Mouse (Mus musculus): ENCODE measurements around the gene Atpaf2. TPM values are rescaled to one million over a fixed set of nuclear protein-coding genes. Genes with fewer than 3 reads are reported as not detected.

Gene Atpaf2
- polyA plus RNA-seq, 1 experiment from 2014 or later = 60.3 TPM

GRCm38 (mm10) chr11:60385946-60386345, 32.3 kb downstream of the Atpaf2 start:
- ATAC-seq = no peak
- TF ChIP-seq CTCF (IDR thresholded peaks at IDR 0.05; ENCODE audit: low read depth) = no peak
- Histone ChIP-seq H3K9me3 (ENCODE audit: control insufficient read depth) (no peaks in the 10 kb centered on the region), H3K4me3 (ENCODE audit: low read depth, low read length) (no peak overlapping the region), H3K9ac (ENCODE audit: low read depth, low read length) (no peak overlapping the region), H3K4me2 (replicated peaks; ENCODE audit: low read depth) (no peak overlapping the region), H3K27ac (ENCODE audit: low read depth, low read length) (no peak overlapping the region), H3K27me3 (replicated peaks; ENCODE audit: control insufficient read depth, insufficient read depth, low read length) (no peaks in the 10 kb centered on the region), H3K36me3 (ENCODE audit: control insufficient read depth, insufficient read depth) (no peaks in the 10 kb centered on the region), H3K4me1 (replicated peaks; ENCODE audit: control insufficient read depth, insufficient read depth, low read length) (peaks cover 8% of the 10 kb centered on the region)
- WGBS = 77% methylated on average over 5 of the region's 5 CpGs

DNA sequence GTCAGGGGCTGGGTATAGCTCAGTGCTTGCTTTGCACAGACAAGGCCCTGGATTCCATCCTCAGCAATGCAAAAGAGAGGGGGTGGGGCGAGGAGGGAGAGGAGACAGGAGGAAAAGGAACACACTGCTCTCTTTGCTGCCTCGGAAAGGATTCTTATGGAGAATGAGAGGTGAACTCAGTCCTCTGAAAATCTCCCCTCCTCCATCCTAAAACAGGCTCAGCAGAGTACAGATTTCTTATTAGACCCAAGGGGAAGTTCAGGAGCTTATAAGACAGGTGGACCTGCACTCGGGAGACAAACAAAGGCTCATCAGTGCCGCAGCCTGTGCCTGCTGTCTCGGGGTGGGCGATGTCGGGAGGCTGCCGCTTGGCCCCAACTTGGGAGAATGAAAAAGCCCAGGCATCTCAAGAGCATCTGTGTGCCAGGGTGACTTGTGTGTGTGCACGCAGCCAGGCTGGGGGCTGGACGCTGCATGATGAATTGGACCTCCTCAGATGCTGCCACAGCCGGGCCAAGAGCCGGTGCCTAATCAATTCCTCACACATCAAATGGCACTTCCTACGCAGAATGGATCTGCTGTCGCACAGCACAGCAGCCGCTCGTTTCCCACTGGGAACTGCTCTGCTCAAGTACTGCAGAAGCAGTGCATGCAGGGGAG, 33.4 kb downstream of the Atpaf2 start:
- H3K27me3 ChIP-seq (replicated peaks; ENCODE audit: control insufficient read depth, insufficient read depth, low read length) = no peaks in the 10 kb centered on the region
- H3K36me3 ChIP-seq (ENCODE audit: control insufficient read depth, insufficient read depth) = no peaks in the 10 kb centered on the region
- 37% methylated on average over 16 of the region's 16 CpGs for WGBS
- peaks cover 8% of the 10 kb centered on the region for H3K4me1 ChIP-seq (replicated peaks; ENCODE audit: control insufficient read depth, insufficient read depth, low read length)
- no peak overlapping the region for H3K9ac ChIP-seq (ENCODE audit: low read depth, low read length)
- no peak overlapping the region for H3K4me3 ChIP-seq (ENCODE audit: low read depth, low read length)
- TF ChIP-seq CTCF (IDR thresholded peaks at IDR 0.05; ENCODE audit: low read depth) = no peak
- H3K9me3 ChIP-seq (ENCODE audit: control insufficient read depth) = no peaks in the 10 kb centered on the region
- no peak for ATAC-seq
- no peak overlapping the region for H3K4me2 ChIP-seq (replicated peaks; ENCODE audit: low read depth)
- no peak overlapping the region for H3K27ac ChIP-seq (ENCODE audit: low read depth, low read length)

- H3K36me3 ChIP-seq (ENCODE audit: control insufficient read depth, insufficient read depth) = no peaks in the 10 kb centered on the region
- H3K9me3 ChIP-seq (ENCODE audit: control insufficient read depth) = no peaks in the 10 kb centered on the region
- H3K4me2 ChIP-seq (replicated peaks; ENCODE audit: low read depth) = no peak overlapping the region
- H3K27ac ChIP-seq (ENCODE audit: low read depth, low read length) = no peak overlapping the region
- H3K4me1 ChIP-seq (replicated peaks; ENCODE audit: control insufficient read depth, insufficient read depth, low read length) = peaks cover 4% of the 10 kb centered on the region
- 0 out of 2 replicates have a peak, but pooled peaks have one; percentile 23 for TF ChIP-seq CTCF (IDR thresholded peaks at IDR 0.05; ENCODE audit: low read depth)
- H3K9ac ChIP-seq (ENCODE audit: low read depth, low read length) = no peak overlapping the region
- H3K4me3 ChIP-seq (ENCODE audit: low read depth, low read length) = no peak overlapping the region
- no peaks in the 10 kb centered on the region for H3K27me3 ChIP-seq (replicated peaks; ENCODE audit: control insufficient read depth, insufficient read depth, low read length)
- ATAC-seq = no peak
- WGBS = 91% methylated on average over 6 of the region's 6 CpGs
These were observed 34.7 kb downstream of the Atpaf2 start for GRCm38 (mm10) chr11:60383518-60383917.

DNA sequence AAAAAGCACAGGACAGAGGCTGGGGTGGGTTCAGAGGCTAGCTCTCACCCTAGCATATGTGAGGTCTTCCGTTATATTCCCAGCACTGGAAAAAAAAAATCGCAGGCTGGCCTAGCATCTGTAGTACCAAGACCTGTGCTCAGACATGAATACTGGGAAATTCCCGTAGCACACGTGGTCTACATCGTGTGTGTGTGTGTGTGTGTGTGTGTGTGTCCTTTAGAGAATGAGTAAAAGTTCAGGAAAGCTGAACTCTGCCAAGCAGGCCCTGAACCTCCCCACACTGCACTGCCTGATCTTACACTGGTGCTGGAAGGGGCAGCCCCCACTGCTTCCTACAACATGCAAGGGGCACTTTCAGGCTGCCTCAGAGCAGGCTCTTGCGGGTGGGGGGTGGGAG, 43.8 kb downstream of the Atpaf2 start:
- H3K4me1 ChIP-seq (replicated peaks; ENCODE audit: control insufficient read depth, insufficient read depth, low read length) = no peaks in the 10 kb centered on the region
- H3K9ac ChIP-seq (ENCODE audit: low read depth, low read length) = no peak overlapping the region
- ATAC-seq = no peak
- no peak overlapping the region for H3K4me2 ChIP-seq (replicated peaks; ENCODE audit: low read depth)
- no peaks in the 10 kb centered on the region for H3K9me3 ChIP-seq (ENCODE audit: control insufficient read depth)
- H3K27ac ChIP-seq (ENCODE audit: low read depth, low read length) = no peak overlapping the region
- no peaks in the 10 kb centered on the region for H3K27me3 ChIP-seq (replicated peaks; ENCODE audit: control insufficient read depth, insufficient read depth, low read length)
- no peaks in the 10 kb centered on the region for H3K36me3 ChIP-seq (ENCODE audit: control insufficient read depth, insufficient read depth)
- TF ChIP-seq CTCF (IDR thresholded peaks at IDR 0.05; ENCODE audit: low read depth) = no peak
- 85% methylated on average over 6 of the region's 6 CpGs for WGBS
- no peak overlapping the region for H3K4me3 ChIP-seq (ENCODE audit: low read depth, low read length)

- no peak overlapping the region for H3K4me2 ChIP-seq (replicated peaks; ENCODE audit: low read depth)
- ATAC-seq = no peak
- no peak overlapping the region for H3K9ac ChIP-seq (ENCODE audit: low read depth, low read length)
- no peaks in the 10 kb centered on the region for H3K36me3 ChIP-seq (ENCODE audit: control insufficient read depth, insufficient read depth)
- H3K4me1 ChIP-seq (replicated peaks; ENCODE audit: control insufficient read depth, insufficient read depth, low read length) = no peaks in the 10 kb centered on the region
- H3K27me3 ChIP-seq (replicated peaks; ENCODE audit: control insufficient read depth, insufficient read depth, low read length) = no peaks in the 10 kb centered on the region
- no peak overlapping the region for H3K4me3 ChIP-seq (ENCODE audit: low read depth, low read length)
- H3K9me3 ChIP-seq (ENCODE audit: control insufficient read depth) = no peaks in the 10 kb centered on the region
- H3K27ac ChIP-seq (ENCODE audit: low read depth, low read length) = no peak overlapping the region
- no peak for TF ChIP-seq CTCF (IDR thresholded peaks at IDR 0.05; ENCODE audit: low read depth)
- 77% methylated on average over 13 of the region's 13 CpGs for WGBS
These were observed 47.8 kb downstream of the Atpaf2 start for GRCm38 (mm10) chr11:60370431-60370830.

DNA sequence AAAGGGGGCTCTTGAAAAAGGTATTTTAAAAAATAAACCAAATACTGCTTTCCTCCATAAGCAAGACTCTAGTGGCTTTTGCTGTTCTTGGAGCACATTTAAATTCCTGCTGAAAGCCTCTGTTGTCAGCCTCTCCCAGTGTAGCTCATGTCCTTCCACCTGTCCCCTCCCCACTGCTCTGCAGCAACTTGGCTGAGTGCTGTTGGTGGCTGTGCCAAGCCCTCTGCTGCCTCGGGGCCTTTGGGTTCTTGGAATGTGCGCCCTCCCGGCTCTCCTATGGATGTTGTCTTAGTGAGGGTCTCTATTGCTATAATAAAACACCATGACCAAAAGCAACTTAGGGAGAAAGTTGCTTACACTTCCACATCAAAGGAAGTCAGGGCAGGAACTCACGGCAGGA, 48.8 kb downstream of the Atpaf2 start:
- WGBS = 65% methylated on average over 4 of the region's 4 CpGs
- no peaks in the 10 kb centered on the region for H3K27me3 ChIP-seq (replicated peaks; ENCODE audit: control insufficient read depth, insufficient read depth, low read length)
- no peak overlapping the region for H3K9ac ChIP-seq (ENCODE audit: low read depth, low read length)
- H3K4me1 ChIP-seq (replicated peaks; ENCODE audit: control insufficient read depth, insufficient read depth, low read length) = no peaks in the 10 kb centered on the region
- no peak overlapping the region for H3K27ac ChIP-seq (ENCODE audit: low read depth, low read length)
- TF ChIP-seq CTCF (IDR thresholded peaks at IDR 0.05; ENCODE audit: low read depth) = no peak
- H3K4me3 ChIP-seq (ENCODE audit: low read depth, low read length) = no peak overlapping the region
- no peaks in the 10 kb centered on the region for H3K9me3 ChIP-seq (ENCODE audit: control insufficient read depth)
- H3K4me2 ChIP-seq (replicated peaks; ENCODE audit: low read depth) = no peak overlapping the region
- no peak for ATAC-seq
- H3K36me3 ChIP-seq (ENCODE audit: control insufficient read depth, insufficient read depth) = no peaks in the 10 kb centered on the region

Data from intestine, postnatal 0 days (tissue).